Mouse (Mus musculus) ES-Bruce4 (cell line): ENCODE results near the gene Tmem120b.

Source experiments
- CTCF ChIP-seq: IDR thresholded peaks from one replicate; pipeline ENCODE4 v1.8.1; 2011; ENCODE audit warnings: low read depth, low read length
- EP300 ChIP-seq: IDR thresholded peaks from 2 replicates; pipeline ENCODE4 v1.6.1; 2011; ENCODE audit warnings: low read depth, low read length; ENCODE audit not compliant: insufficient read depth
- POLR2A ChIP-seq: IDR thresholded peaks from one replicate; pipeline ENCODE4 v1.8.1; 2011; ENCODE audit warnings: low read length; ENCODE audit not compliant: insufficient read depth

DNA sequence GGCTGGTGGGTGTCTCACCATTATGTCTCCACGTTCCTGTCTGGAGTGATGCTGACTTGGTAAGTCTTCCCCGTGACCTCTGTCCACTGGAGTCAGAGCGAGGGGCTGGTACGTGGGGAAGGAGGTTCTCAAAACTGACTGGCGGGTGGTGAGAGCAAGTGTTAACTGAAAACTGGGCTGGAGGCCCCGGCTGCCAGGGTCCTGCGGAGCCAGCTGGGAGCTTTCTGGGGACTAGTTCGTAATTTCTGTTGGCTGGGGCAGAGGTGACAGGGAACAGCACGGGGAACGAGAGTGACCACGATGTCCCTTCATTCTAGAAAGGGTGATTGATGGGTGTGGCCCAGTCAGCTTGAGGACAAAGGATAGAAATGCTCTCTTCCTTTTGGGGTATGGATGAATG, 45.9 kb downstream of the Tmem120b start:
- no peak for TF ChIP-seq POLR2A
- no peak for TF ChIP-seq CTCF
- no peak for TF ChIP-seq EP300
